Mouse (Mus musculus) heart, embryonic 15.5 days (tissue): ENCODE data around the gene Klhl29. TPM values are rescaled to one million over a fixed set of nuclear protein-coding genes. Genes with fewer than 3 reads are reported as not detected.

Experiments
- ATAC-seq: fragments of 200-750 bp; cut with Nextera tagmentation; replicated peaks from 2 replicates; pipeline ENCODE4 v1.8.0; 2017; ENCODE audit warnings: low read depth, moderate TSS enrichment; ENCODE audit not compliant: insufficient number of reproducible peaks, insufficient read depth, low FRiP score
- H3K27ac ChIP-seq: fragments of 300-500 bp; sonication (generic); 2 replicates; pipeline ENCODE4 v1.5.1; 2015; ENCODE audit warnings: mild to moderate bottlenecking, inconsistent platforms
- H3K27me3 ChIP-seq: fragments of 300-500 bp; sonication (generic); 2 replicates; pipeline ENCODE4 v1.6.1; 2015; ENCODE audit warnings: inconsistent platforms
- H3K36me3 ChIP-seq: fragments of 300-500 bp; sonication (generic); 2 replicates; pipeline ENCODE4 v1.6.1; 2015; ENCODE audit warnings: mild to moderate bottlenecking, inconsistent platforms
- H3K4me1 ChIP-seq: fragments of 300-500 bp; sonication (generic); replicated peaks from 2 replicates; pipeline ENCODE4 v1.6.1; 2015; ENCODE audit warnings: inconsistent platforms
- H3K4me2 ChIP-seq: fragments of 300-500 bp; sonication (generic); 2 replicates; pipeline ENCODE4 v1.6.1; 2015; ENCODE audit warnings: inconsistent platforms, mild to moderate bottlenecking, moderate library complexity
- H3K4me3 ChIP-seq: fragments of 300-500 bp; sonication (generic); 2 replicates; pipeline ENCODE4 v1.5.1; 2015; ENCODE audit warnings: mild to moderate bottlenecking, inconsistent platforms
- H3K9ac ChIP-seq: fragments of 300-500 bp; sonication (generic); 2 replicates; pipeline ENCODE4 v1.6.1; 2015; ENCODE audit warnings: mild to moderate bottlenecking, inconsistent platforms
- H3K9me3 ChIP-seq: fragments of 300-500 bp; sonication (generic); replicated peaks from 2 replicates; pipeline ENCODE4 v1.6.1; 2016; ENCODE audit warnings: inconsistent platforms
- WGBS: fragments of 180-500 bp; shearing (Covaris S2); methylation state at CpG from one replicate; pipeline ENCODE4 v1.1.7; 2015; ENCODE audit warnings: mixed read lengths; 5-methylcytosine and 5-hydroxymethylcytosine counted together
- polyA plus RNA-seq: library from polyadenylated mRNA; unstranded; fragments of >200 nt; fragmentation: Nextera tagmentation; extraction: Ambion mirVana; gene quantifications from 2 replicates; pipeline ENCODE4 v1.2.1, GENCODE M21; 2015

The Klhl29 gene
- polyA plus RNA-seq, 1 experiment from 2014 or later = 0.21 TPM

DNA sequence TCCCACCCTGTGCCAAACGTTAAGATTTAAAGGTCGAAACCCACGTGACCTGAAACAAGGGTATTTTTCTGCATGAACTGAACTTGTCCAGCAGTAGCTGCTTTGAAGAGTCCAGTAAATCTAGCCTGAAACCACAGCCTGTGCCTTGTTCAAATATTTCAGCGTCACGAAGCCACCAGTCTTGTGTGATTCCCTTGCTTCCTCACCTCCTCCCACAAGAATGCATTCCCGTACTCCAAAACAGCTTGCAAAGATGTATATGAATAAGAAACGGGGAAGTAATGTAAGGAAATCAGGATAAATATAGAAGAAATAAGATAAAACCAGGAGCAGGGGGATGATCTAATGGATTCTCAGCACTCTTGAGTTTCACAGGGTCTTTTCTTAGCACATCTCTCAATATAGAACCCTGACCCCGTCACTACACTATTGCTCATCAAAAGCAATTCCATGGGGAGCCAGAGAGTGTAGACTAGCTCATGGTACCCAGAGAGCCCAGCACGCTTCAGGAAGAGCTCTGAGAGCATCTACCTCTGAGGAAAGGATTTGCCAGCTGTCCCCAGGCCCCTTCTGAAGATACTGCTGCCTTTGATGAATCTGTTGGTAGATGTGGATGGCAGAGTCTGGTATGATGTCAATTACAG lies 52.9 kb downstream of the Klhl29 start:
- Histone ChIP-seq H3K4me1 (no peaks in the 10 kb centered on the region), H3K27ac (no peak overlapping the region), H3K9me3 (no peaks in the 10 kb centered on the region), H3K9ac (no peak overlapping the region), H3K4me2 (no peak overlapping the region), H3K27me3 (no peaks in the 10 kb centered on the region), H3K36me3 (no peaks in the 10 kb centered on the region), H3K4me3 (no peak overlapping the region)
- ATAC-seq = no peak
- WGBS = 77% methylated on average over 9 of the region's 9 CpGs

DNA sequence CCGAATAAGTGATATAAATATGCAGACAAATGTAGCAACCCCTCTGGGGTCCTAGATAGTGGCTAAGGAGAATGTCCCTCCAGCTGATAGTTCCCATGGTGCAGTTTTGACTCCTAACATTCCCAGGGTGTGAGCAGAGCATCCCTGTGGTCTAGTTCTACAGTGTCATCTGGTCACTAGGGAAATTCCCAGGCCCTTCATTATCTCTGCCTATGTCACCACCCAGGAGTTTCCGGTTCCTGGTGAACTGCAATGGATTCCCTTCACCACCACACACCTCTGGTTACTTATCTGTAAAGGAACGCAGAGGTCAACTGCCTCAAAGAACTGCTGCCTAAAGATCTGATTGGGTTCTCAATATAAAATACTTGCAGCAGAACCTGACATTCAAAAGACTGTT lies 54.5 kb downstream of the Klhl29 start:
- ATAC-seq = no peak
- Histone ChIP-seq H3K9ac (no peak overlapping the region), H3K9me3 (no peaks in the 10 kb centered on the region), H3K4me3 (no peak overlapping the region), H3K4me2 (no peak overlapping the region), H3K4me1 (no peaks in the 10 kb centered on the region), H3K27ac (no peak overlapping the region), H3K36me3 (no peaks in the 10 kb centered on the region), H3K27me3 (no peaks in the 10 kb centered on the region)
- WGBS = 63% methylated on average over 3 of the region's 3 CpGs

DNA sequence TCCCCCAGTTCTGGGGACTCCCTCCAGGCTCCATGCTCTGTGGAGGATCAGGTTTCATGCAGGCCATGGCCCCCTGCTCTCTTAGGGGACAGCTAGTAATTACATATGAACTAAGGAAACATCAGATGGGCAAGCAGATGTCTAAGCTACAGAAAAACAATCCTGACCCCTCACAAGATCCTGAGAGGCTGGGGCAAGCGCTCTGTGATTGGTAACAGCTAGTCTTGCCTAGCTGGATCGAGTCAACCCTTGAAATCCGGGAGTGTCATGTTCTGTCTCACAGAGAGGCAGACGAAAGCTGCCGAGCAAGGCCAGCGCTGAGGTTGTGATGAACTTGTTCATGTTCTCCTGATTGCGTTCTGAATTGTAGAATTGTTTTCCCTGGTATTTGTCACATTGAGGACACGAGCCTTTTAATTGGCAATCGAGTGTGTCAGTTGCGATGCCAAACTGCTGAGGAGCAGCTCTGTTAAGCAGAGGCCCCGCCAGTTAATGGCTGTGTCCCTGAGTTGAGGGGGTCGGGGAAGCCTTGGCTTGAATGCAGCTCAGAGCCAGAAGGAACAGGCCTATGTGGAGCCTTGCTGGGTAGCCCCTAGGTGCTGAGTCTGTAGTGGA lies 56.0 kb downstream of the Klhl29 start:
- no peak overlapping the region for H3K27ac ChIP-seq
- no peak overlapping the region for H3K4me2 ChIP-seq
- no peaks in the 10 kb centered on the region for H3K27me3 ChIP-seq
- ATAC-seq = no peak
- 36% methylated on average over 12 of the region's 12 CpGs for WGBS
- H3K9ac ChIP-seq = no peak overlapping the region
- H3K4me1 ChIP-seq = no peaks in the 10 kb centered on the region
- no peaks in the 10 kb centered on the region for H3K36me3 ChIP-seq
- H3K9me3 ChIP-seq = no peaks in the 10 kb centered on the region
- H3K4me3 ChIP-seq = no peak overlapping the region

DNA sequence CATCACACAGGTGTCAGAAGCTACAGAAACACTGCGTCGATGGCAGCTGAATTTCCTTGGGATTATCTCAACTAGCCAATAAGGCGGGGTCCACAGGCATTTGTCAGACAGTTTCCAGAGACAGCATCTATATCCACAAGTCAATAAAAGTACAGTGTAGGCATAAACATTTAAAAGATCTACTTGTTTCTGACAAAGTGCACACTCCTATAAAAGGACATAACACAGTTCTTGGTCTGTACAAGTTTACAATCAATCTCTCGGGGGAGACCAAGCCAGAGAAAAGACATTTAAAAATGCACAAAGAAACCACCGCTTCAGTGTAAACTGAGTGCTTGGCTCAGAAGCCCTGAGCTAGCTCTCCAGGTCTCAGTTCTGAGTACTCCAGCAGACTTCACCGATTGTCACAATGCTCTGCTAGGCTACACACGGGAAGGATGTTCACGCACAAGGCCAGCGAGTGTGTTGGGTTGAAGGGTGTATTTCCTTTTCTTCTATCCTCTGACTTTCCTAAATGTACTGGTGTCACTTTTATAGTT lies 59.4 kb downstream of the Klhl29 start:
- Histone ChIP-seq H3K36me3 (no peaks in the 10 kb centered on the region), H3K27ac (no peak overlapping the region), H3K9ac (no peak overlapping the region), H3K27me3 (no peaks in the 10 kb centered on the region), H3K9me3 (no peaks in the 10 kb centered on the region), H3K4me3 (no peak overlapping the region), H3K4me1 (no peaks in the 10 kb centered on the region), H3K4me2 (no peak overlapping the region)
- no peak for ATAC-seq
- 78% methylated on average over 9 of the region's 9 CpGs for WGBS

DNA sequence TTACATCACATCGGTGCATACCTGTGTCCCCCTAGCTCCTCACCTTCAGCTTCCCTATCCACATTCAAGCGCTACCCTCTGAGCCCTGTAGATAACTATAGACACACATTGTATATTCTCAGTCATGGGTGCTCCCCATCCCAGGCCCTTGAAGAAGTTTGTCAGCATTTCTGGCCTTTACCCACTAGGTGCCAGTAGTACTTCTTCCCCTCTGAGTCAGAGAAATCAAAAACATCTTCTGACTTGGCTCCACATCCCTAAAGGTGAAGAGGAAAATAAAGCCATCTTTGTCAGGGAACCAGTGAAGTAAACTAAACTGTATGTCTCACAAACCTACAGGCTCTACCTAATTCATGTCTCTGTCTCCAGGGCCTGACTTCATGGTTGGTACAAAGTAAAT lies 67.6 kb downstream of the Klhl29 start:
- Histone ChIP-seq H3K4me2 (no peak overlapping the region), H3K27me3 (no peaks in the 10 kb centered on the region), H3K4me3 (no peak overlapping the region), H3K4me1 (no peaks in the 10 kb centered on the region), H3K36me3 (no peaks in the 10 kb centered on the region), H3K27ac (no peak overlapping the region), H3K9me3 (no peaks in the 10 kb centered on the region), H3K9ac (no peak overlapping the region)
- 76% methylated on average over 2 of the region's 2 CpGs for WGBS
- ATAC-seq = no peak

DNA sequence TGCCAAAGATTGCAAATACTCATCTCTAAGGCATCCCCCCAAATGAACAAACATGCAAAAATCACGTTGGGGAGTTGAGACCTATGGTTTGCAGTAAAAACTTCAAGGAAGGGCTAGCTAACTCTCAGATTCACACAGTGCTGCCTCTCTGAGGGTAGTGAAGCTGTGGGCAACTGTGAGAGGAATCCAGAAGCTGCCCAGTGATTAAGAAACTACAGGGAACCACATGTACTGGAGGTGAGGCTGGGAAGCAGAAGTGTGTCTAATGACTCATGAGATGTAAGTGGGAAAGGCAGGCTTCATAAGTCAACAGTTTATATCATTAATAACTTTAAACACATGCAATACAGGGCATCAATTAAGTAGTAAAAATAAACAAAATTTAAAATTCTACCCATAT lies 70.0 kb downstream of the Klhl29 start:
- Histone ChIP-seq H3K36me3 (no peaks in the 10 kb centered on the region), H3K27ac (no peak overlapping the region), H3K4me3 (no peak overlapping the region), H3K4me1 (no peaks in the 10 kb centered on the region), H3K27me3 (no peaks in the 10 kb centered on the region), H3K9ac (no peak overlapping the region), H3K4me2 (no peak overlapping the region), H3K9me3 (no peaks in the 10 kb centered on the region)
- no peak for ATAC-seq
- 37% methylated on average over 1 of the region's 1 CpGs for WGBS

DNA sequence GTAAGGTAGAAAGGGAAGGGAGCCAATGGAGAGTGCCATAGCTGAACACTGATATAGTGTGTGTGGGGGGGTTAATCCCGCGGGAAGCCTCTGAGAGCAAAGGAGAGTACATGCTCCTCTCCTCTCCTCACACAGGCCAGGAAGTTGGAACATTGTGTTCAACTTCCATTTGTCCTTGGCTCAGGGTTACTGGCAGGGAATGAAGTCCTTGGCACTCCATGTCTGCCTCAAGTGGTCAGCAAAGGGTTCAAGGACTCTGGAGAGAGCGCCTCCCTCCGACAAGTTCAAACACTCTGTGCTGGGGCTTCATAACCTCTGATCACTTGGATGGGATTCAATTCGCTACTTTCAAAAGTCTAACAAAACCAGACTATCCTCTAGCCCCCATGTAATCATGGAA lies 71.6 kb downstream of the Klhl29 start:
- H3K4me1 ChIP-seq = no peaks in the 10 kb centered on the region
- H3K9ac ChIP-seq = no peak overlapping the region
- 76% methylated on average over 5 of the region's 5 CpGs for WGBS
- H3K4me3 ChIP-seq = no peak overlapping the region
- H3K27ac ChIP-seq = no peak overlapping the region
- H3K4me2 ChIP-seq = no peak overlapping the region
- H3K27me3 ChIP-seq = no peaks in the 10 kb centered on the region
- no peaks in the 10 kb centered on the region for H3K9me3 ChIP-seq
- no peak for ATAC-seq
- H3K36me3 ChIP-seq = no peaks in the 10 kb centered on the region

DNA sequence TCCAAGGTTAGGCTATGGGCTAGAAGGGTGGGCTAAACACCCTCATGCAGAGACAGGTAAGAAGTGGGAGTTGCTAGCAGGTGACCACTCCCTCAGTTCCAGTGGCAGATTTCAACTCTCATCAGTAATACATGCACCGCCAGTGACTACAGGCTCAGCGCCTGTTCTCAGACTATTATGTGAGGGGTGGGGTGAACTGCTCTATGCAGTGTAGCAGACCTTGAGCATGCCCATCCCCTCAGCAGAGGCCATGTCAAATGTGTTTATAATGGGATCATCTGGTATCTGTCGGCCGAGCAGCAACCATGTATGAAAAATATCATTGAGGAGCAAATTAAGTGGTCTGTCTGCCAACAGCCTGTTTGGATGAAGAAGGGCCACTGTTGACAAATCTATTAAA lies 72.4 kb downstream of the Klhl29 start:
- no peaks in the 10 kb centered on the region for H3K27me3 ChIP-seq
- H3K4me3 ChIP-seq = no peak overlapping the region
- whole genome bisulfite sequencing = 83% methylated on average over 4 of the region's 4 CpGs
- no peak for ATAC-seq
- H3K4me2 ChIP-seq = no peak overlapping the region
- no peak overlapping the region for H3K27ac ChIP-seq
- no peak overlapping the region for H3K9ac ChIP-seq
- H3K4me1 ChIP-seq = no peaks in the 10 kb centered on the region
- H3K9me3 ChIP-seq = no peaks in the 10 kb centered on the region
- H3K36me3 ChIP-seq = no peaks in the 10 kb centered on the region

DNA sequence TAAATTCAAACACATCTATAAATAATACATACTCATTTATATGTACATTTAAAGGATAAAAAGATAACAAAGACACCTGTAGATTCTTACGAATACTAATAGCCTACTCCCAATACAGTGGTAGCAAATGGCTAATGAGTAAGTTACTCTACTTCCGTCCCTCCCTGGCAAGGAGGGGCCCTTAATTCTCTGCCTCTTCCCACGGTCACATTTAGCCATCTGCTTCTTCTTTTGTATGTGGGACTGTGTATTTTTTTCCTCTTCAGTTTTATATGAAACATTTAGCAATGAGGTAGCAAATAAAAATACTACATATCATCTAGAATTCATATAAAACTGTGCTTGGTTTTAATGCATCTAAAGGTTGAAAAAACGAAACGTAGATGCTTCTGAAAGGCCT lies 73.6 kb downstream of the Klhl29 start:
- H3K4me1 ChIP-seq = no peaks in the 10 kb centered on the region
- H3K4me3 ChIP-seq = no peak overlapping the region
- no peak overlapping the region for H3K9ac ChIP-seq
- no peaks in the 10 kb centered on the region for H3K9me3 ChIP-seq
- no peaks in the 10 kb centered on the region for H3K27me3 ChIP-seq
- no peak overlapping the region for H3K4me2 ChIP-seq
- no peak for ATAC-seq
- no peak overlapping the region for H3K27ac ChIP-seq
- 74% methylated on average over 5 of the region's 5 CpGs for WGBS
- no peaks in the 10 kb centered on the region for H3K36me3 ChIP-seq

DNA sequence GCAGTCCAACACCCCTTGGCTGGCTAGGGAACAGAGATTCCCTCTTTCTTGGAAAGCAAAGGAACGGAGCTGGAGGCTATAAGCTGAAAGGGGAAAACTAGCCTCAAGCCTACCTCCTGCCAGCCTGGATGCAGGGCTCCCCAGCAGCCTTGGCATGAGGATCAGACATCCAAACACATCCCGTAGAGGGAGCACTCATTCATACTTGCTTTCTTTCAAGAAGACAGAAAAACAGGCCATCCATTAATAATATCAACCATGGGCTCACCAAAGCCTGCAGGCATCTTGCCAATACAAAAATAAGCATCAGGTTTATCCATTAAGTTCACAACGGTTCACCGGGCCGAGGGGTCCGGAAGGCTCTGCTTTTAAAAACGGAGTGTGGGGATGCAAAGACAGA lies 79.1 kb downstream of the Klhl29 start:
- Histone ChIP-seq H3K36me3 (no peaks in the 10 kb centered on the region), H3K4me3 (no peak overlapping the region), H3K27me3 (no peaks in the 10 kb centered on the region), H3K27ac (no peak overlapping the region), H3K4me1 (no peaks in the 10 kb centered on the region), H3K4me2 (no peak overlapping the region), H3K9me3 (no peaks in the 10 kb centered on the region), H3K9ac (no peak overlapping the region)
- WGBS = 75% methylated on average over 7 of the region's 7 CpGs
- no peak for ATAC-seq

DNA sequence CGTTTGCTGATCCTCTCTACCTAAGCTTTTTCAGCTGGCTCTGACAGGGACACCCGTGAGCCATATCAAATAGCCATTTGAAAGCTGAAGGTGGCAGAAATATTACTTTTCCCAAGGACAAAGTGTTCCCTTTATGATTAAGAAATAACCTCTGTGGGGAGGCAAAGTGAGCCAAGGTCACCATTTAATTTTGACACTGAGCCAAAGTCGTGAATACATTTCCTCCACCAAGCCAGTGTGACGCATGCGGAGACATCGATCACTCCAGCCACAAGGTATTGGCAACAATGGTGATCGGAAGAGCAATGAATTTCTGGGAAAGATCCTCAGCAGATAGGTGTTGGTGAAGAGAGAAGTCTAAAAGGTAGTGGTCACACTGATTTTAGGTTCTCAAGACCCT lies 83.2 kb downstream of the Klhl29 start:
- Histone ChIP-seq H3K27me3 (no peaks in the 10 kb centered on the region), H3K4me2 (no peak overlapping the region), H3K9ac (no peak overlapping the region), H3K36me3 (no peaks in the 10 kb centered on the region), H3K4me1 (no peaks in the 10 kb centered on the region), H3K4me3 (no peak overlapping the region), H3K27ac (no peak overlapping the region), H3K9me3 (no peaks in the 10 kb centered on the region)
- 83% methylated on average over 7 of the region's 7 CpGs for WGBS
- ATAC-seq = no peak

DNA sequence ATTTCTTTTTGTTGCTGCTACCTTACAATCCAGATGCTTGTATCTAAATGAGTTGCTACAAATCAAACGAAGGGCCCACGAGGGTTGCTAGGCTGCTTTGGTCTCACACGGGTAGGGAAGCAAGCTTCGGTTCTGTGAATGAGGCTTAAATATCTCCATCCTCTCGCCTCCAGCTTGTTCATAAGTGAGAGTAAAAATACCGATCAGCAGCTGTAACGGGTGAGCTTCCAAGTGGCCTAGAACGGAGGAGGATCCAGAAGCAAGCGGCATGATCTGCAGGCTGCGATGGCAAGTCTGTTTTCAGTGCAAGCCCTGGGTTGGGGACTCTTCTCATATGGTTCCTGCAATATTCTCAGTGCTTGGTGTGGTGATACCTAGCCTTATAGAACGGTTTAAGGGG lies 89.9 kb downstream of the Klhl29 start:
- H3K9me3 ChIP-seq = no peaks in the 10 kb centered on the region
- no peaks in the 10 kb centered on the region for H3K4me1 ChIP-seq
- WGBS = 77% methylated on average over 11 of the region's 11 CpGs
- H3K27ac ChIP-seq = no peak overlapping the region
- H3K27me3 ChIP-seq = no peaks in the 10 kb centered on the region
- H3K4me3 ChIP-seq = no peak overlapping the region
- H3K9ac ChIP-seq = no peak overlapping the region
- H3K4me2 ChIP-seq = no peak overlapping the region
- no peaks in the 10 kb centered on the region for H3K36me3 ChIP-seq
- no peak for ATAC-seq
